Mouse (Mus musculus) liver, embryonic 14 days (tissue): ENCODE data around the gene 4931428L18Rik. TPM values are rescaled to one million over a fixed set of nuclear protein-coding genes. Genes with fewer than 3 reads are reported as not detected.

ENCODE experiments used
- polyA plus RNA-seq: library from polyadenylated mRNA; depleted of rRNA; stranded (reverse); fragments of >200 nt; gene quantifications from 2 replicates; pipeline ENCODE4 v1.2.3, GENCODE M21; 2012; rRNA removed

The 4931428L18Rik gene
- polyA plus RNA-seq = 0.05 TPM in 1 of 2 replicates, not detected in the other

DNA sequence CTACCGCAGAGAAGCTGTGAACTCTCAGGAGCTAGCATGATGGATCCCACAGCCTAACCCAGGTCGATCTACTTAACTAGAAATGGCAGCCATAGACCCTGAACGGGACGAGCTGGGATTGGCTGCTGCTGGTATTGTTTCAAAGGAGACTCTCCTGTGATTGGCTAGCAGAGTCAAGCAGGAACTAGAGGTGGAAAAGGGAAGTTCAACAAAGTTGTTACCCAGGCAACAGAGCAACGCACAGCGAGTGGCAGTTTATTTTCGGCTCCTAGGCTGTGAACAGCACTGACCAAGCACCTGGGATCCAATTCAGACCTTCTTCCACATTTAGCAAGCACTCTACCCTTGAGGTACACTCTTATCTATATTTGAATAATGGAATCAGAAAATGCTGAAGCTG lies at the start of gene 4931428L18Rik, which contains the start of gene Pih1d3:
Gene 4931428L18Rik (minus strand): TSS at position 121 of the 400 bp plus-strand sequence.
Gene Pih1d3 (plus strand): TSS at position 275 of the 400 bp plus-strand sequence.

DNA sequence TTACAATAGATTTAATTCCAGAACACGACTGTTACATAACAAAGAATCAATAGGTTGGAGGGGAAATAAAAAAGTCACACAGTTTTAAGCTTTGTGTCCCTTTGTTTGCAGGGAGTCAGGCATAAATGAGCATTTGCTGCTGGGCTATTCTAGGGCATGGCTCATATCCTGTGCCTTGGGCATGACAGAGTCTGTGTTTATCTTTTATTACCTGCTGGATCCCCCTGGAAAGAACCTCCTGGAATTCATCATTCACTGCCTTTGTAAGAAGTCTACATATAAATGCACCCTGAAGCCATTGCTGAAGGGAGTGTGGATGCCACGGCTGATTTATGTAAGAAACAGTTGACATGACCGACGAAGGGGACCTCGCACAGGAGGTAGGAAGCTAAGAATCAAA lies 46.4 kb downstream of the 4931428L18Rik start, which contains the start of gene Lgsn:
Gene Lgsn (plus strand): TSS at position 301 of the 400 bp plus-strand sequence.

DNA sequence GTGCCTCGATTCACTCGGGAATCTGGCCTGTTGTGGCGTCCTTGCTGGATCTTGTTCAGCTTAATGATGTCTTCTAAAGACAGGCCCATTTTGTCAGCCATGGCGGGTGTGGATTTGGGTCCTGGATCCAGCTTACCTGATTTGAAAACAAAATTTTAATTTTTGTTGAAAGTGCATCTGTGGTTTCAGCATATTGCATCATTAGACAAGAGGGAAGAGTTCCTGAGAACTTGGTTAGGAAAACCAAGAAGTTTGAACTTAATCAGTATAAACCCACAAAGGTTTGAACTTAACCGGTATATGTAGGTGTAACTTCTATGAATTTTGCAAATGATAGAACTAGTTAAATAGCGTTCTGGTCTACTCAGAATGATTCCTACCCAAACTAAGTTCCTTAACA lies 244.6 kb downstream of the 4931428L18Rik start, which contains the start of gene AC153137.1:
Gene AC153137.1 (minus strand): TSS at position 101 of the 400 bp plus-strand sequence.

Other genes starting within 250 kb of the 4931428L18Rik start
- not detected in 2 replicates for gene AC153137.1, start 244.7 kb downstream of the 4931428L18Rik start, polyA plus RNA-seq
- not detected in 2 replicates for gene Lgsn, start 46.3 kb downstream of the 4931428L18Rik start, polyA plus RNA-seq
- not detected in 2 replicates for gene Pih1d3, start 154 bp upstream of the 4931428L18Rik start, polyA plus RNA-seq